Mouse (Mus musculus): ENCODE measurements around the gene Pkd1l1.
A peak's percentile ranks its signal among the peaks of the same experiment; 100 is the strongest.

The Pkd1l1 gene

GRCm38 (mm10) chr11:8973166-8973565 lies at the start of gene Pkd1l1:
TSS of gene Pkd1l1 (minus strand) at chr11:8973266.
- DNase-seq = no peak

GRCm38 (mm10) chr11:9020207-9020606 lies 47.1 kb upstream of the Pkd1l1 start:
- DNase-seq = no peak

GRCm38 (mm10) chr11:9018491-9019267 lies 45.6 kb upstream of the Pkd1l1 start:
- no peak for DNase-seq

GRCm38 (mm10) chr11:9014740-9015139 lies 41.7 kb upstream of the Pkd1l1 start:
- DNase-seq = no peak

GRCm38 (mm10) chr11:9011348-9011747 lies 38.3 kb upstream of the Pkd1l1 start:
- no peak for DNase-seq

GRCm38 (mm10) chr11:9010853-9011339 lies 37.8 kb upstream of the Pkd1l1 start, which contains the start of gene Hus1:
TSS of gene Hus1 (minus strand) at chr11:9011191.
- peak; percentile 89 to 93 for DNase-seq

GRCm38 (mm10) chr11:9010416-9010815 lies 37.4 kb upstream of the Pkd1l1 start:
- peak in 1 of 2 experiments; percentile 28 for DNase-seq

- DNase-seq = no peak
These were observed 35.7 kb upstream of the Pkd1l1 start for GRCm38 (mm10) chr11:9008761-9009160.

GRCm38 (mm10) chr11:8988084-8988483 lies 15.0 kb upstream of the Pkd1l1 start:
- no peak for DNase-seq

GRCm38 (mm10) chr11:8986058-8986457 lies 13.0 kb upstream of the Pkd1l1 start:
- no peak for DNase-seq

- DNase-seq = peak; percentile 75 to 76
These were observed 10.3 kb upstream of the Pkd1l1 start for GRCm38 (mm10) chr11:8983237-8983861.

GRCm38 (mm10) chr11:8978154-8978553 lies 5.1 kb upstream of the Pkd1l1 start:
- no peak for DNase-seq

GRCm38 (mm10) chr11:8972093-8972492 lies 973 bp downstream of the Pkd1l1 start:
- no peak for DNase-seq

GRCm38 (mm10) chr11:8970509-8970908 lies 2.6 kb downstream of the Pkd1l1 start:
- DNase-seq = no peak

GRCm38 (mm10) chr11:8968094-8968493 lies 5.0 kb downstream of the Pkd1l1 start:
- no peak for DNase-seq

GRCm38 (mm10) chr11:8958572-8958971 lies 14.5 kb downstream of the Pkd1l1 start:
- DNase-seq = no peak

GRCm38 (mm10) chr11:8958108-8958507 lies 15.0 kb downstream of the Pkd1l1 start:
- DNase-seq = no peak

GRCm38 (mm10) chr11:8957023-8957422 lies 16.0 kb downstream of the Pkd1l1 start:
- DNase-seq = no peak

GRCm38 (mm10) chr11:8955678-8956077 lies 17.4 kb downstream of the Pkd1l1 start:
- DNase-seq = peak; percentile 20 to 29

GRCm38 (mm10) chr11:8949765-8950430 lies 23.2 kb downstream of the Pkd1l1 start:
- no peak for DNase-seq

GRCm38 (mm10) chr11:8948871-8949270 lies 24.2 kb downstream of the Pkd1l1 start:
- no peak for DNase-seq

GRCm38 (mm10) chr11:8944114-8944513 lies 29.0 kb downstream of the Pkd1l1 start:
- DNase-seq = no peak

GRCm38 (mm10) chr11:8942446-8942845 lies 30.6 kb downstream of the Pkd1l1 start:
- peak in 1 of 2 experiments; percentile 14 for DNase-seq
